Mouse (Mus musculus): ENCODE results near the gene Nckap5.

- no peak for TF ChIP-seq EP300 (IDR thresholded peaks at IDR 0.05; ENCODE audit: low read depth)
- TF ChIP-seq CTCF (IDR thresholded peaks at IDR 0.05; ENCODE audit: low read depth) = no peak
These were observed 129.7 kb downstream of the Nckap5 start for GRCm38 (mm10) chr1:126700978-126701320.

Data from liver, postnatal 0 days (tissue).